Mouse (Mus musculus) mature B cell (primary cell): ENCODE results near the gene Per3.

Source experiments
- in situ Hi-C: fragments of 300-500 bp; cut with MboI; formaldehyde crosslinking; loops from 2 replicates; pipeline ENCODE4 v1.14.3; 2019

The Per3 gene

GRCm38 (mm10) chr4:151044037-151044943 is at the start of gene Per3:
TSS of gene Per3 (minus strand) at chr4:151044665.
- in situ Hi-C loops, result no loop called here

GRCm38 (mm10) chr4:151089270-151089669 is 44.8 kb upstream of the Per3 start, which contains the start of gene Gm13090:
TSS of gene Gm13090 (plus strand) at chr4:151089570.
- in situ Hi-C loops, result no loop called here

GRCm38 (mm10) chr4:151088819-151089218 is 44.4 kb upstream of the Per3 start:
- in situ Hi-C loops, result no loop called here

GRCm38 (mm10) chr4:151087358-151087757 is 42.9 kb upstream of the Per3 start:
- in situ Hi-C loops, result no loop called here

- in situ Hi-C loops, result no loop called here
Observed at GRCm38 (mm10) chr4:151083027-151083426, 38.6 kb upstream of the Per3 start.

GRCm38 (mm10) chr4:151081977-151082376 is 37.5 kb upstream of the Per3 start:
- in situ Hi-C loops, result no loop called here

- in situ Hi-C loops, result no loop called here
Observed at GRCm38 (mm10) chr4:151081355-151081754, 36.9 kb upstream of the Per3 start.

GRCm38 (mm10) chr4:151074817-151075216 is 30.4 kb upstream of the Per3 start:
- in situ Hi-C loops, result no loop called here

GRCm38 (mm10) chr4:151073108-151073744 is 28.8 kb upstream of the Per3 start:
- in situ Hi-C loops, result no loop called here

GRCm38 (mm10) chr4:151070962-151071361 is 26.5 kb upstream of the Per3 start:
- in situ Hi-C loops, result no loop called here

- in situ Hi-C loops, result no loop called here
Observed at GRCm38 (mm10) chr4:151068751-151069150, 24.3 kb upstream of the Per3 start.

GRCm38 (mm10) chr4:151059566-151059965 is 15.1 kb upstream of the Per3 start:
- in situ Hi-C loops, result no loop called here

GRCm38 (mm10) chr4:151058634-151059033 is 14.2 kb upstream of the Per3 start:
- in situ Hi-C loops, result no loop called here

- in situ Hi-C loops, result no loop called here
Observed at GRCm38 (mm10) chr4:151057347-151058321, 13.2 kb upstream of the Per3 start, which contains the start of gene Vamp3. TSS of gene Vamp3 (minus strand) at chr4:151057963.

- in situ Hi-C loops, result no loop called here
Observed at GRCm38 (mm10) chr4:151051162-151051561, 6.7 kb upstream of the Per3 start.

GRCm38 (mm10) chr4:151046524-151046923 is 2.1 kb upstream of the Per3 start:
- in situ Hi-C loops, result no loop called here

GRCm38 (mm10) chr4:151044944-151045570 is 592 bp upstream of the Per3 start:
- in situ Hi-C loops, result no loop called here

- in situ Hi-C loops, result no loop called here
Observed at GRCm38 (mm10) chr4:151043281-151043680, 1.2 kb downstream of the Per3 start.

GRCm38 (mm10) chr4:151041506-151041905 is 3.0 kb downstream of the Per3 start:
- in situ Hi-C loops, result no loop called here

- in situ Hi-C loops, result no loop called here
Observed at GRCm38 (mm10) chr4:151037800-151038199, 6.7 kb downstream of the Per3 start.

GRCm38 (mm10) chr4:151036521-151036920 is 7.9 kb downstream of the Per3 start:
- in situ Hi-C loops, result no loop called here
